Comparison of ENCODE assay signal across 8 mouse cellular contexts in the genomic region with DNA sequence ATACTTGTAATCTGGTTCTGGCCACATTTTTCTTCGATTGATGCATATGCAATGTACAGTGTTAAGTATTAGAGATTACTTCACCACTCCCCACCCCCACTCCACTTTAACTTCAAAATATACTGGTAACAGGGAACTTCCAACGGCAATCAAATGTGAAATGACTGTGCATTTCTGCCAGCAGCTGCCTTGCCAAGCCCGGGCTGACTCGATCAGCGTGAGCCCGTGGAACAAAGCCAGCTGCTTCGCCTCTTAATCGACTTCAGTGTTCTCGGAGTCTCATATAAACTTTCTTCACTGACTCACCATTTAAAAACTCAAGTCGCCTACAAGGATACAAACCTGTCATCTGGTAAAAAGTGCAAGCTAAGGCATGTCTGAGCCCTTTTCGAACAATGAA.
A peak's percentile ranks its signal among the peaks of the same experiment; 100 is the strongest.
DNase-seq lines count a peak whose midpoint lies in the region; ATAC-seq and TF ChIP-seq lines count a peak whose summit lies in the region.

No protein-coding gene starts in this region.

- DNase-seq in layer of hippocampus, adult 11-12 months (ENCODE audit: low spot score), result peak; percentile 14
- no peak for DNase-seq in layer of hippocampus, adult 9-10 months (ENCODE audit: low spot score)
- peak; percentile 92 for DNase-seq in brain, embryonic 14.5 days (ENCODE audit: low read depth)
- peak; percentile 46 for DNase-seq in gastrocnemius, adult 18-20 months (ENCODE audit: low spot score)
- DNase-seq in kidney, postnatal 4 days, result peak; percentile 34 to 46
- peak; percentile 61 for DNase-seq in lung, postnatal 10 days
- peak; percentile 73 to 74 for DNase-seq in right cerebral cortex, postnatal 10 days (ENCODE audit: low spot score in 2 of 2)

- no peak for TF ChIP-seq POLR2A in brain, embryonic 14.5 days (IDR thresholded peaks at IDR 0.05; ENCODE audit: borderline replicate concordance, extremely low read depth, insufficient read depth, insufficient read length, poor library complexity, severe bottlenecking)

- TF ChIP-seq CTCF in brain, embryonic 14.5 days (IDR thresholded peaks at IDR 0.05; ENCODE audit: borderline replicate concordance, extremely low read depth, insufficient read depth, insufficient read length), result no peak

- no peak for ATAC-seq in erythroblast, adult 5-6 weeks (replicated peaks; ENCODE audit: low FRiP score, poor library complexity, severe bottlenecking)
